In genomic region chr6:122491557-122491956, GRCm38 (mm10) we compare ENCODE assay signal across 8 mouse cellular contexts. TPM values are rescaled to one million over a fixed set of nuclear protein-coding genes. Genes with fewer than 3 reads are reported as not detected.
DNase-seq lines count a peak whose midpoint lies in the region; ATAC-seq and TF ChIP-seq lines count a peak whose summit lies in the region.

No protein-coding gene starts in this region.

- no peaks in the 10 kb centered on the region for H3K9me3 ChIP-seq in embryonic facial prominence, embryonic 12.5 days
- no peaks in the 10 kb centered on the region for H3K9me3 ChIP-seq in heart, embryonic 14.5 days (ENCODE audit: control insufficient read depth, low read length)
- H3K9me3 ChIP-seq in kidney, embryonic 15.5 days (replicated peaks), result no peaks in the 10 kb centered on the region
- H3K9me3 ChIP-seq in liver, embryonic 12.5 days (replicated peaks), result no peaks in the 10 kb centered on the region
- H3K9me3 ChIP-seq in stomach, postnatal 0 days (ENCODE audit: control insufficient read depth, low read length), result no peaks in the 10 kb centered on the region

- no peak for TF ChIP-seq CTCF in stomach, postnatal 0 days (IDR thresholded peaks at IDR 0.05; ENCODE audit: low read depth)

- ATAC-seq in embryonic facial prominence, embryonic 12.5 days (ENCODE audit: insufficient number of reproducible peaks, insufficient read depth, low FRiP score, low TSS enrichment), result peak; percentile 85
- peak; percentile 82 for ATAC-seq in heart, embryonic 14.5 days (ENCODE audit: insufficient number of reproducible peaks, insufficient read depth, low FRiP score, low read depth)
- ATAC-seq in kidney, embryonic 15.5 days (replicated peaks; ENCODE audit: low FRiP score), result peak; percentile 91
- ATAC-seq in liver, embryonic 12.5 days, result peak; percentile 65
- ATAC-seq in monocyte, adult 5-6 weeks (replicated peaks; ENCODE audit: insufficient number of reproducible peaks, low FRiP score, low TSS enrichment, poor library complexity, severe bottlenecking), result peak; percentile 59
- ATAC-seq in stomach, postnatal 0 days (ENCODE audit: low FRiP score, low TSS enrichment), result peak; percentile 95

- peak overlapping the region; percentile 33 for H3K4me3 ChIP-seq in embryonic facial prominence, embryonic 12.5 days
- peak overlapping the region; percentile 45 to 46 for H3K4me3 ChIP-seq in heart, embryonic 14.5 days (ENCODE audit: control insufficient read depth in 1 of 2, insufficient read depth in 1 of 2, low read depth in 1 of 2, low read length in 2 of 2)
- H3K4me3 ChIP-seq in kidney, embryonic 15.5 days (replicated peaks), result peak overlapping the region; percentile 46
- peak overlapping the region; percentile 44 for H3K4me3 ChIP-seq in liver, embryonic 12.5 days
- peak overlapping the region; percentile 43 for H3K4me3 ChIP-seq in stomach, postnatal 0 days (ENCODE audit: low read depth, low read length)

- no peaks in the 10 kb centered on the region for H3K27me3 ChIP-seq in embryonic facial prominence, embryonic 12.5 days
- peaks cover 22% of the 10 kb centered on the region; the same call in 1 of the 2 replicates for H3K27me3 ChIP-seq in heart, embryonic 14.5 days (ENCODE audit: control insufficient read depth, insufficient read depth, low read length)
- H3K27me3 ChIP-seq in kidney, embryonic 15.5 days, result peaks cover 22% of the 10 kb centered on the region
- peaks cover 93% of the 10 kb centered on the region for H3K27me3 ChIP-seq in liver, embryonic 12.5 days (replicated peaks)
- peaks cover 5% of the 10 kb centered on the region; the same call in 1 of the 2 replicates for H3K27me3 ChIP-seq in stomach, postnatal 0 days (ENCODE audit: control insufficient read depth, insufficient read depth, low read length)

- no peak for TF ChIP-seq EP300 in stomach, postnatal 0 days (optimal IDR thresholded peaks at IDR 0.05)

- peaks cover 36% of the 10 kb centered on the region for H3K4me1 ChIP-seq in embryonic facial prominence, embryonic 12.5 days
- peaks cover 10 to 26% of the 10 kb centered on the region in 2 experiments for H3K4me1 ChIP-seq in heart, embryonic 14.5 days (ENCODE audit: control insufficient read depth in 2 of 2, insufficient read depth in 2 of 2, low read length in 2 of 2)
- peaks cover 48% of the 10 kb centered on the region for H3K4me1 ChIP-seq in kidney, embryonic 15.5 days
- peaks cover 5% of the 10 kb centered on the region; the same call in 1 of the 2 replicates for H3K4me1 ChIP-seq in liver, embryonic 12.5 days
- H3K4me1 ChIP-seq in stomach, postnatal 0 days (replicated peaks; ENCODE audit: control insufficient read depth, insufficient read depth), result peaks cover 4% of the 10 kb centered on the region; the same call in 1 of the 2 replicates

- H3K36me3 ChIP-seq in embryonic facial prominence, embryonic 12.5 days, result no peaks in the 10 kb centered on the region
- H3K36me3 ChIP-seq in heart, embryonic 14.5 days (ENCODE audit: control insufficient read depth, insufficient read depth, low read length), result no peaks in the 10 kb centered on the region
- H3K36me3 ChIP-seq in kidney, embryonic 15.5 days, result no peaks in the 10 kb centered on the region
- H3K36me3 ChIP-seq in liver, embryonic 12.5 days, result no peaks in the 10 kb centered on the region
- no peaks in the 10 kb centered on the region for H3K36me3 ChIP-seq in stomach, postnatal 0 days (ENCODE audit: control insufficient read depth, insufficient read depth, low read length)

- WGBS in embryonic facial prominence, embryonic 12.5 days, result 0% methylated on average over 16 of the region's 16 CpGs
- WGBS in heart, embryonic 14.5 days, result under 1% methylated on average over 16 of the region's 16 CpGs
- WGBS in kidney, embryonic 15.5 days, result 0% methylated on average over 16 of the region's 16 CpGs
- WGBS in liver, embryonic 12.5 days (ENCODE audit: insufficient replicate concordance), result under 1% methylated on average over 16 of the region's 16 CpGs
- under 1% methylated on average over 16 of the region's 16 CpGs for WGBS in stomach, postnatal 0 days

- H3K27ac ChIP-seq in embryonic facial prominence, embryonic 12.5 days, result peak overlapping the region; percentile 94
- H3K27ac ChIP-seq in heart, embryonic 14.5 days (replicated peaks in 1 of 2; ENCODE audit: control insufficient read depth in 1 of 2, insufficient read depth in 1 of 2, low read depth in 2 of 2, low read length in 2 of 2), result 0 out of 4 replicates have a peak overlapping the region, but pooled peaks of 1 of the 2 experiments have one; percentile 6
- H3K27ac ChIP-seq in kidney, embryonic 15.5 days, result peak overlapping the region; percentile 73
- no peak overlapping the region for H3K27ac ChIP-seq in liver, embryonic 12.5 days
- H3K27ac ChIP-seq in stomach, postnatal 0 days (replicated peaks), result no peak overlapping the region; the same call in 1 of the 2 replicates

- peak overlapping the region; percentile 57 for H3K4me2 ChIP-seq in embryonic facial prominence, embryonic 12.5 days (replicated peaks)
- peak overlapping the region; percentile 81 for H3K4me2 ChIP-seq in heart, embryonic 14.5 days (ENCODE audit: low read length)
- H3K4me2 ChIP-seq in kidney, embryonic 15.5 days, result peak overlapping the region; percentile 66
- peak overlapping the region; percentile 57 for H3K4me2 ChIP-seq in liver, embryonic 12.5 days
- peak overlapping the region; percentile 62 for H3K4me2 ChIP-seq in stomach, postnatal 0 days (replicated peaks; ENCODE audit: low read depth)

- peak; percentile 69 to 75 for DNase-seq in urinary bladder, adult 18-20 months (ENCODE audit: low spot score in 2 of 2)
- DNase-seq in urinary bladder, postnatal 10 days (ENCODE audit: low spot score), result no peak
- DNase-seq in stomach, postnatal 0 days (ENCODE audit: low spot score), result peak; percentile 89

- peak overlapping the region; percentile 39; the same call in 1 of the 2 replicates for H3K9ac ChIP-seq in embryonic facial prominence, embryonic 12.5 days
- H3K9ac ChIP-seq in heart, embryonic 14.5 days (ENCODE audit: low read length), result peak overlapping the region; percentile 66
- peak overlapping the region; percentile 44 for H3K9ac ChIP-seq in kidney, embryonic 15.5 days
- H3K9ac ChIP-seq in liver, embryonic 12.5 days, result no peak overlapping the region
- H3K9ac ChIP-seq in stomach, postnatal 0 days (ENCODE audit: low read length), result peak overlapping the region; percentile 43

RNA-seq across cellular contexts. Expression of gene Rimklb, which starts 7.0 kb away (rescaled TPM):
- 46.2 and 49.7 TPM in 2 replicates for polyA plus RNA-seq in embryonic facial prominence, embryonic 12.5 days (2016; fragmentation: Nextera tagmentation; extraction: Ambion mirVana)
- polyA plus RNA-seq in heart, embryonic 14.5 days (2014; fragmentation: Nextera tagmentation; extraction: Ambion mirVana), result 2.2 and 2.4 TPM in 2 replicates
- 15.3 and 16.2 TPM in 2 replicates for polyA plus RNA-seq in kidney, embryonic 15.5 days (2015; fragmentation: Nextera tagmentation; extraction: Ambion mirVana)
- 2.1 and 3.1 TPM in 2 replicates for polyA plus RNA-seq in liver, embryonic 12.5 days (2016; fragmentation: Nextera tagmentation; extraction: Ambion mirVana)
- total RNA-seq in monocyte, adult 5-6 weeks (2017), result not detected in 3 replicates
- polyA plus RNA-seq in stomach, postnatal 0 days (2015; fragmentation: Nextera tagmentation; extraction: Ambion mirVana), result 1.7 and 2.4 TPM in 2 replicates

RNA-seq across cellular contexts. Expression of gene Mfap5, which starts 14.1 kb away (rescaled TPM):
- 3.0 and 3.1 TPM in 2 replicates for polyA plus RNA-seq in embryonic facial prominence, embryonic 12.5 days (2016; fragmentation: Nextera tagmentation; extraction: Ambion mirVana)
- 15.7 and 16.9 TPM in 2 replicates for polyA plus RNA-seq in heart, embryonic 14.5 days (2014; fragmentation: Nextera tagmentation; extraction: Ambion mirVana)
- 23.4 and 32.8 TPM in 2 replicates for polyA plus RNA-seq in kidney, embryonic 15.5 days (2015; fragmentation: Nextera tagmentation; extraction: Ambion mirVana)
- 0.48 and 0.68 TPM in 2 replicates for polyA plus RNA-seq in liver, embryonic 12.5 days (2016; fragmentation: Nextera tagmentation; extraction: Ambion mirVana)
- total RNA-seq in monocyte, adult 5-6 weeks (2017), result not detected in 3 replicates
- polyA plus RNA-seq in stomach, postnatal 0 days (2015; fragmentation: Nextera tagmentation; extraction: Ambion mirVana), result 219 and 276 TPM in 2 replicates

Comparison
In these comparisons a context has a peak if more than half of its experiments do, and no peak if none do; other contexts are left out.
1. H3K27ac ChIP-seq: peak in embryonic facial prominence, embryonic 12.5 days (single experiment) and kidney, embryonic 15.5 days (single experiment); none in liver, embryonic 12.5 days (single experiment) and stomach, postnatal 0 days (single experiment).
2. Peak in every context shown above with its lines, with median percentiles within 50 percentile points of each other: ATAC-seq, H3K4me2 ChIP-seq and H3K4me3 ChIP-seq.